Mouse (Mus musculus): ENCODE measurements around the gene Ptch1.

- no peak for TF ChIP-seq CTCF (conservative IDR thresholded peaks at IDR 0.05 in 1 of 2, IDR thresholded peaks at IDR 0.05 in 1 of 2; ENCODE audit: low read depth in 2 of 2, low read length in 2 of 2)
- no peak for TF ChIP-seq POLR2A (IDR thresholded peaks at IDR 0.05; ENCODE audit: low read depth, low read length)
- no peak for TF ChIP-seq MAZ (IDR thresholded peaks at IDR 0.05; ENCODE audit: low read depth, low read length)
- TF ChIP-seq EP300 (IDR thresholded peaks at IDR 0.05; ENCODE audit: low read length), result no peak
- TF ChIP-seq SMC3 (IDR thresholded peaks at IDR 0.05; ENCODE audit: low read depth, low read length), result no peak
- TF ChIP-seq MAX (IDR thresholded peaks at IDR 0.05; ENCODE audit: low read length), result no peak
- TF ChIP-seq TCF12 (IDR thresholded peaks at IDR 0.05; ENCODE audit: low read depth, low read length), result no peak
- no peak for TF ChIP-seq SIN3A (IDR thresholded peaks at IDR 0.05; ENCODE audit: low read length)
- TF ChIP-seq HCFC1 (IDR thresholded peaks at IDR 0.05; ENCODE audit: low read depth, low read length), result no peak
- TF ChIP-seq JUN (IDR thresholded peaks at IDR 0.05; ENCODE audit: insufficient read depth, low read depth, low read length), result no peak
- TF ChIP-seq E2F4 (IDR thresholded peaks at IDR 0.05; ENCODE audit: insufficient replicate concordance, low read depth, low read length), result no peak
Measured at GRCm38 (mm10) chr13:63506364-63506763, 67.0 kb downstream of the Ptch1 start.

Measured in CH12.LX (cell line).